Mouse (Mus musculus) neural tube, postnatal 0 days (tissue): ENCODE results near the gene Cend1. TPM values are rescaled to one million over a fixed set of nuclear protein-coding genes. Genes with fewer than 3 reads are reported as not detected.

Experiments
- polyA plus RNA-seq: library from polyadenylated mRNA; unstranded; fragments of >200 nt; fragmentation: Nextera tagmentation; extraction: Ambion mirVana; gene quantifications from 2 replicates; pipeline ENCODE4 v1.2.1, GENCODE M21; 2015

Cend1 gene
- polyA plus RNA-seq, result 255 and 295 TPM in 2 replicates

DNA sequence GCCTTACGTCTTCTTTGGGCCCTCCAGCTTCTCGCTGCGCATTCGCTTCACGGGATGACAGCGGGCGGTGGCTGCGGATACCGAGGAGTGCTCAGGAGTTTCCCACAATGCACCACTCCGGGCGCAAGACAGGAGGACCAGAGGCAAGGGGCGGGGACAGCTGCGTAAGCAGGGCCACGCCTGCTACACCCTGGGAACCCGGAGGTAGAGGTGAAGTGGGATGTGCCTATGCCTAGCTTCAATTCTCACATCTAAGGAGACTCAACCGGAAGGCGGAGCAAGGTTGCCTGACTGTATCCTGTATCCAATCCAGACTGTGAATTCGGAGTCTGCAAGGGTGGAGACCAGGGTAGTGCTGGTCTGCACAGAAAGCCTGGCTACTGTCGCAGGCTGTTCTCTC, at the start of gene Cend1:
Gene Cend1 (minus strand): TSS at position 182 of the 400 bp plus-strand sequence.

GRCm38 (mm10) chr7:141475011-141475804, 45.9 kb upstream of the Cend1 start, which contains the start of the genes Polr2l and Tspan4:
Gene Polr2l, minus strand, starts transcription at chr7:141475132.
Gene Tspan4, plus strand, starts transcription at chr7:141475240.

DNA sequence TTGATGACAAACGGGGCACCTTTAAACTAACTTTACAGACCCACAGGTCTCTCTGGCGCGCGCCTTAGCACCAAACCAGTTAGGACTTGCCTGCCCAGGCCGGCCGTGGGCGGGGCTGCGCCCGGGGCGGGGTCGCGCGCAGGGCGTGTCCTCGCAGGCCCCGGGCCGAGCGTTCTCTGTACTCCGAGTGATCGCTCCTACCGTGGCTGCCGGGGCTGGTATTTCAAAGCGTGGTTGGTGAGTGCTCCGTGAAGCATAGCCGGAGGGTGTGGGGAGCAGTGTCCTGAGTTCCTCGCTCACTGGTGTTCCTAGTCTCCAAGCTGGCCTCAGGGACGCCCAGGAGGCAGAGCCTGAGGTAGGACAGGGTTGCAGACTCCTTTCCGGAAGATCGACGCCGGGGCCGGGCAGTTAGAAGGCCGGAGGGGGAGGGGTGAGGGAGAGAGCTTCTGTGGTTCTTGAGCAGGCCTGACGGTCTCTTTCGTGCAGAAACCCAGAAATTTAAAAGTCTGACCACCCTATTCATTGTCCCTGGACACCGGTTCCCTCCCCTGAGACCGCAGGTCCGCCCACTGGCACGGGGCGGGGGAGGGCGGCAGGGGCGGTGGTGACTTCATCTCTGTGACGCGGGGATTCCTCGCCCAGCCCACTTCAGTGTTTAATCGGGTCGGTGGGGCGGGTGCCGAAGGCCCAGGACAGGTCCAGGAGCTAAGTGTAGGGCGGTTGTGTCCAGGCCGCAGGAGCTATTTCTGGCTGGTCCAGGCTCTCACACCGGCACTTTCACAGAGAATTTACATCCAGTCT, 38.1 kb upstream of the Cend1 start, which contains the start of gene Cd151:
Gene Cd151 (plus strand): TSS at position 163 of the 801 bp plus-strand sequence.

GRCm38 (mm10) chr7:141460391-141461113, 31.3 kb upstream of the Cend1 start, which contains the start of gene Cracr2b:
Gene Cracr2b, plus strand, starts transcription at chr7:141461094.

DNA sequence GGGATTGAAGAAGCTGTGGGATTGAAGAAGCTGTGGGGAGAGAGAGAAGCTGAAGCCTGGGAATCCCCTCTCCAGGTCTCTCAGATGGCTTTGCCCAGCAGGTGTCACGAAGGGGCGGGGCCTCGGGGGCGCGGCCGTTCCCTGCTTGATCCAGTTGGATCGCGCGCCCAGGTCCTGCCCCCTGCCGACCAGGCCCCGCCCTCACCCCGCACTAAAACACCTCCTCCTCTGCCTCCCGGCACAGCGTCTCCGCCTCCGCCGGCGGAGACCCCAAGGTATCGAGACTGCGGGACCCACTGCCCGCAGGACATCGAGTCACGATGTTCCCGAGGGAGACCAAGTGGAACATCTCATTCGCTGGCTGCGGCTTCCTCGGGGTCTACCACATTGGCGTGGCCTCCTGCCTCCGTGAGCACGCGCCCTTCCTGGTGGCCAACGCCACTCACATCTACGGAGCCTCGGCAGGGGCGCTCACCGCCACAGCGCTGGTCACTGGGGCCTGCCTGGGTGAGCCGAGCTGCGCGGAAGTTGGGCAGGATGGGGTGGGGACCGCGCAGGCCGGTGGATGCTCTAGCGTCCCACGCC, 25.8 kb upstream of the Cend1 start, which contains the start of gene Pnpla2:
Gene Pnpla2 (plus strand): TSS at position 232 of the 585 bp plus-strand sequence.

GRCm38 (mm10) chr7:141447110-141447991, 18.1 kb upstream of the Cend1 start, which contains the start of gene Rplp2:
Gene Rplp2, plus strand, starts transcription at chr7:141447370.

GRCm38 (mm10) chr7:141443828-141444237, 14.5 kb upstream of the Cend1 start, which contains the start of gene Pidd1:
Gene Pidd1, minus strand, starts transcription at chr7:141444025.

GRCm38 (mm10) chr7:141437178-141438120, 8.2 kb upstream of the Cend1 start, which contains the start of gene Slc25a22:
Gene Slc25a22, minus strand, starts transcription at chr7:141437892.

DNA sequence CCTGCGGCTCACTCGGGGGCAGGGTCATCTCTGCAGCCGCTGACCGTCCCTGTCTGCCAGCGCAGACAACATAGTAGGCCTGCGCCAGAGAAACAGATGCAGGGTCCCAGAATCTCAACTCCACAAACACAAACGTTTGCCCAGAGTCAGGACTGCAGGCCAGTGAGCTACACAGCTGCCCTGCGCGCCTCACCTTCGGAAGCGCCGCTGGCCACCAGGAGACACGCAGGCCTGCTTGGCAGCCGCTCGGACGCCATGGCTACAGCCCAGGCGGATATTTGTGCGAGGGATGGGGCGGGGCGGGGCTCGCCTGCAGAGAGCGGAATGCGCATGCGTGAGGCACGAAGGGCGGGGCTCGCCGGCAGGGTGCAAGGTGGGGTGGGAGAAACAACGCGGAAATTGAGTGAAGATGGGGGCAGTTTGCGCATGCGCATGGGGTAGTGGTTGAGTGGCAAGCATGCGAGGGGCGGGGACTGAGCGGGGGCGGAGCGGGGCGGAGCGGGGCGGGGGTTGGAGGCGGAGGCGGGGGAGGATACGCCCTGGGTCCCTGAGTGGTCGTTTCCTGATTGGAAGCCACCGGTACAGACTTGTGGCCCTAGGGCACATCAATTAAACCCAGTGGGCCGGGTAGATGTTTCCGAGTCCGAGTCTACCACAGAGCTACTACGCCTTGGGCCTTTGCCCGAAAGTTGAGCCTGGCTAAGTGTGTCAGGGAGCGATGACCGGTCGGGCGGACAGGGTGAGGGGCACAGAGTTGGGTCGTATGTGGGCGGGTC, 15.3 kb downstream of the Cend1 start, which contains the start of gene Gatd1:
Gene Gatd1 (minus strand): TSS at position 328 of the 776 bp plus-strand sequence.

DNA sequence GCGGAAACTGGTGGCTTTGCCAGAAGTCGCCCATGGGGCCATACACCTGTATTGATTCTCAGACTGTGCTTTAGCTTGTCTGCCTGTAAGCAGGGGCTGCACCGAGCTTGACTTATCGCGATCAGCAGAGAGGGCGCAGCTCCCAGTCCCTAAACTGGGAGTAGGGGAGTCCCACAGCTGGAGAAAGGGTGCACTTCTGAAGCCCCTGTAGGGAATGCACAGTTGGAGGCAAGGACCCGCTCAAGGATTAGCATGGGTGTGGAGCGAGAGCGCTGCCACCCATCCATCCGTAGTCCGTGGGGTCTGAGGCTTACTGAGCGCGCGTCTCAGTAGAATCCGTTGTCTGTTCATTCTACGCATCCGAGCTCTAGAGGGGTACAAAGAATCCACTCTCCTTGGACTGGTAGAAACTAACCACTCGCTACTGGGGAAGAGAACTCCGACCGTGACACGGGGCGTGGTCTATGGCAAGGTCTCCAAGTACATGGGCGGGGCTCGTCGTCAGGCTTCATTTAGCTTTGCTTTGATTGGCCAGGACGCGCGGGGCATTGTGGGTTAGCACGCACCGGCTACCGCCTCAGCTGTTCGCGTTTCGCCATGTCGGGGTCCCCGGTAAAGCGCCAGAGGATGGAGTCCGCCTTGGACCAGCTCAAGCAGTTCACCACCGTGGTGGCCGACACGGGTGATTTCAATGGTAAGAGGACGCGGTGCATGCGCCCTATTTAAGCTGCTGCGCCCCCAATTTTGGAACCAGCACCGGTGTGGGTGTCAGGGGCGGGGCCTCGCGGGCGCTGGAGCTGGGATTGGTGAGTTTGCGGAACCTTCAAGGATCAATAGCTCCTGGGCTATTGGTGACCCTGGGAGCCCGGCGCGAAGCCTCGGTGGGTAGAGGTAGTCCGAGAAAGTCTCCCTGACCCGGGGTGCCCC, 37.4 kb downstream of the Cend1 start, which contains the start of gene Taldo1:
Gene Taldo1 (plus strand): TSS at position 575 of the 927 bp plus-strand sequence.

Other genes starting within 250 kb of the Cend1 start
- gene Hras, start 235.5 kb downstream of the Cend1 start, polyA plus RNA-seq, result 234 and 238 TPM in 2 replicates
- gene Lrrc56, start 235.3 kb downstream of the Cend1 start, polyA plus RNA-seq, result 4.5 and 5.7 TPM in 2 replicates
- 0.18 and 0.44 TPM in 2 replicates for gene Lmntd2, start 215.4 kb downstream of the Cend1 start, polyA plus RNA-seq
- 18.2 and 21.4 TPM in 2 replicates for gene Rassf7, start 213.6 kb downstream of the Cend1 start, polyA plus RNA-seq
- 32.1 and 33.6 TPM in 2 replicates for gene Phrf1, start 200.7 kb downstream of the Cend1 start, polyA plus RNA-seq
- 4.4 and 5.6 TPM in 2 replicates for gene Irf7, start 163.0 kb downstream of the Cend1 start, polyA plus RNA-seq
- gene Cdhr5, start 152.7 kb downstream of the Cend1 start, polyA plus RNA-seq, result 0.20 TPM in 1 of 2 replicates, not detected in the other
- gene Sct, start 150.4 kb downstream of the Cend1 start, polyA plus RNA-seq, result 6.4 and 7.7 TPM in 2 replicates
- gene Drd4, start 137.5 kb downstream of the Cend1 start, polyA plus RNA-seq, result 0.62 and 1.3 TPM in 2 replicates
- gene Deaf1, start 101.8 kb downstream of the Cend1 start, polyA plus RNA-seq, result 212 and 254 TPM in 2 replicates
- 41.4 and 42.7 TPM in 2 replicates for gene Tmem80, start 101.8 kb downstream of the Cend1 start, polyA plus RNA-seq
- 0.45 and 0.84 TPM in 2 replicates for gene Eps8l2, start 90.6 kb downstream of the Cend1 start, polyA plus RNA-seq
- 246 and 267 TPM in 2 replicates for gene Taldo1, start 37.3 kb downstream of the Cend1 start, polyA plus RNA-seq
- 44.0 and 44.6 TPM in 2 replicates for gene Gatd1, start 15.4 kb downstream of the Cend1 start, polyA plus RNA-seq
- gene Slc25a22, start 8.4 kb upstream of the Cend1 start, polyA plus RNA-seq, result 69.2 and 77.6 TPM in 2 replicates
- gene Pidd1, start 14.5 kb upstream of the Cend1 start, polyA plus RNA-seq, result 1.2 and 1.4 TPM in 2 replicates
- 775 and 923 TPM in 2 replicates for gene Rplp2, start 17.9 kb upstream of the Cend1 start, polyA plus RNA-seq
- 19.9 and 22.2 TPM in 2 replicates for gene Pnpla2, start 25.7 kb upstream of the Cend1 start, polyA plus RNA-seq
- gene Cracr2b, start 31.6 kb upstream of the Cend1 start, polyA plus RNA-seq, result 4.9 and 10.1 TPM in 2 replicates
- gene Cd151, start 37.9 kb upstream of the Cend1 start, polyA plus RNA-seq, result 18.5 and 18.6 TPM in 2 replicates
- 86.6 and 89.5 TPM in 2 replicates for gene Polr2l, start 45.6 kb upstream of the Cend1 start, polyA plus RNA-seq
- 106 TPM in 2 replicates for gene Tspan4, start 45.7 kb upstream of the Cend1 start, polyA plus RNA-seq
- gene Chid1, start 110.4 kb upstream of the Cend1 start, polyA plus RNA-seq, result 50.4 and 51.1 TPM in 2 replicates
- 88.9 and 101 TPM in 2 replicates for gene Ap2a2, start 132.7 kb upstream of the Cend1 start, polyA plus RNA-seq
- 0.08 and 0.15 TPM in 2 replicates for gene Muc6, start 225.8 kb upstream of the Cend1 start, polyA plus RNA-seq